Mouse (Mus musculus) intestine, embryonic 15.5 days (tissue): Measurements from ENCODE around the gene Steap3. TPM values are rescaled to one million over a fixed set of nuclear protein-coding genes. Genes with fewer than 3 reads are reported as not detected.

Experiments
- ATAC-seq: fragments of 200-750 bp; cut with Nextera tagmentation; 2 replicates; pipeline ENCODE4 v1.8.0; 2017; ENCODE audit warnings: moderate TSS enrichment, moderate library complexity
- H3K27ac ChIP-seq: fragments of 300-500 bp; sonication (generic); 2 replicates; pipeline ENCODE4 v1.5.1; 2015; ENCODE audit warnings: mild to moderate bottlenecking, inconsistent platforms
- H3K27me3 ChIP-seq: fragments of 300-500 bp; sonication (generic); replicated peaks from 2 replicates; pipeline ENCODE4 v1.6.1; 2015; ENCODE audit warnings: inconsistent platforms
- H3K36me3 ChIP-seq: fragments of 300-500 bp; sonication (generic); 2 replicates; pipeline ENCODE4 v1.6.1; 2015; ENCODE audit warnings: inconsistent platforms
- H3K4me1 ChIP-seq: fragments of 300-500 bp; sonication (generic); replicated peaks from 2 replicates; pipeline ENCODE4 v1.6.1; 2015; ENCODE audit warnings: inconsistent platforms
- H3K4me2 ChIP-seq: fragments of 300-500 bp; sonication (generic); replicated peaks from 2 replicates; pipeline ENCODE4 v1.6.1; 2015; ENCODE audit warnings: mild to moderate bottlenecking, inconsistent platforms
- H3K4me3 ChIP-seq: fragments of 300-500 bp; sonication (generic); replicated peaks from 2 replicates; pipeline ENCODE4 v1.5.1; 2015; ENCODE audit warnings: inconsistent platforms
- H3K9ac ChIP-seq: fragments of 300-500 bp; sonication (generic); 2 replicates; pipeline ENCODE4 v1.6.1; 2015; ENCODE audit warnings: inconsistent platforms
- H3K9me3 ChIP-seq: fragments of 300-500 bp; sonication (generic); 2 replicates; pipeline ENCODE4 v1.6.1; 2016; ENCODE audit warnings: inconsistent platforms
- WGBS: fragments of 180-500 bp; shearing (Covaris S2); methylation state at CpG from one replicate; pipeline ENCODE4 v1.1.7; 2015; 5-methylcytosine and 5-hydroxymethylcytosine counted together
- polyA plus RNA-seq: library from polyadenylated mRNA; unstranded; fragments of >200 nt; fragmentation: Nextera tagmentation; extraction: Ambion mirVana; gene quantifications from 2 replicates; pipeline ENCODE4 v1.2.1, GENCODE M21; 2015

Steap3 gene
- polyA plus RNA-seq, 1 experiment from 2014 or later: 3.0 TPM

DNA sequence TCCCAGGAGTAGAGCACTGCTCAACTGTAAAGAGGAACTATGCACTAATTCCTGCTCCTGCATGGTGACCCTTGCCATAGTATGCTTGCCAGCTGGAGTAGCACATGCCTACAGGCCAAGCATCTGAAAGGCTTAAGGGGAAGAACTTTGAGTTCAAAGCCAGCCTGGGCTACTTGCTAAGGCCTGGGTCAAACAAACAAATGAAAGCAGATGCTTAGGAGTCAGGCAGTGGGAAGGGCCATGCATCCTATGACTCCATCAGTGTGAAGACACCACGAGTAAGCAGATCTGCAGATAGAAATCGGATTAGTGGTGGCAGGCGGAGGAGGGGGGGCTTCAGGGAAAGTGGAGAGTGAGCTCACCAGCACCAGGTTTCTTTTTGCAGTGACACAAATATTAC lies 25.2 kb downstream of the Steap3 start:
- ATAC-seq: no peak
- Histone ChIP-seq H3K4me2 (no peak overlapping the region), H3K27ac (no peak overlapping the region), H3K4me1 (no peaks in the 10 kb centered on the region), H3K27me3 (no peaks in the 10 kb centered on the region), H3K9ac (no peak overlapping the region), H3K36me3 (no peaks in the 10 kb centered on the region), H3K9me3 (no peaks in the 10 kb centered on the region), H3K4me3 (no peak overlapping the region)
- WGBS: 69% methylated on average over 3 of the region's 3 CpGs

- H3K4me2 ChIP-seq: no peak overlapping the region
- WGBS: 92% methylated on average over 8 of the region's 8 CpGs
- H3K4me3 ChIP-seq: no peak overlapping the region
- no peak for ATAC-seq
- no peaks in the 10 kb centered on the region for H3K4me1 ChIP-seq
- H3K27me3 ChIP-seq: no peaks in the 10 kb centered on the region
- no peak overlapping the region for H3K27ac ChIP-seq
- no peaks in the 10 kb centered on the region for H3K9me3 ChIP-seq
- no peak overlapping the region for H3K9ac ChIP-seq
- no peaks in the 10 kb centered on the region for H3K36me3 ChIP-seq
Observed at GRCm38 (mm10) chr1:120246946-120247345, 25.6 kb downstream of the Steap3 start.

DNA sequence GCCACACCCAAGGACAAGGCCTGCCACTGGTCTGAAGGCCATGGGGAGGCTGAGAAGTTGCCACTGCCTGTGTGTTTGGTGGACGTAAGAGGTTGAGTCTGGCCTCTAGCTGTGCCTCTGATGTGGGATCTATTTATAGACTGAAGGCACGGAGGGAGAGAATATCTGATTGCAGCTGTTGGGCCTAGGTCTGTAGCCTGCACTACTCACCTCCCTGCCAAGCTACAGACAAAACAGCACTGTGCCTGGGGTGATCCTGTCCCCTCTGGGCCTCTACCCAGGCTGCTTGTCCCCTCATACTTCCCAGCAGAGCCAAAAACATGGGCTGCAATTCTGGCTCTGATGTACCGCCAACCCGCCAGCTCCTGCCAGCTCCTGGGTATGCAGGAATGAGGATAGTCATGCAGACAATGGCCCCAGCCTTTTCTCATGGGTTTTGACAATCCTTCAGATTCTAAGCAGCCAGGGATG lies 26.8 kb downstream of the Steap3 start:
- Histone ChIP-seq H3K4me3 (no peak overlapping the region), H3K4me1 (no peaks in the 10 kb centered on the region), H3K9ac (no peak overlapping the region), H3K27me3 (no peaks in the 10 kb centered on the region), H3K27ac (no peak overlapping the region), H3K9me3 (no peaks in the 10 kb centered on the region), H3K36me3 (no peaks in the 10 kb centered on the region), H3K4me2 (no peak overlapping the region)
- no peak for ATAC-seq
- 67% methylated on average over 4 of the region's 4 CpGs for WGBS

DNA sequence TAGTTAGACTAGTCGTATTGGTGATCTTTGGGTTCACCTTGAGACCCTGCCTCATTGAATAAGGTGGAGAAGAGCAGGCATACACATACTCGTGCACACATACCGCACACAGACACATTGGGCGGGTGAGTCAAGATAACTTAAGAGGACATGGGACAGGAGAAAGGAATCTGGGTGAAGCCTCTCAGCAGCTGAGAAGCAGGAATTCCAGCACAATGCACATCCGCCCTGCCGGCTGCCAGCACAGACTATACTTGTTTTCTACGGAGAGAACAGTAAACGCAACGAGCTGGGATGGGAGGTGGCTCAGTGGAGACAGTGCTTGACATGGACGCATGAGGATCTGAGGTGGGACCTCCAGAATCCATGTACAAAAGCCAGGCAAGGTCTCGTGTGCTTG lies 27.9 kb downstream of the Steap3 start:
- Histone ChIP-seq H3K36me3 (no peaks in the 10 kb centered on the region), H3K9me3 (no peaks in the 10 kb centered on the region), H3K27ac (no peak overlapping the region), H3K4me2 (no peak overlapping the region), H3K27me3 (no peaks in the 10 kb centered on the region), H3K4me3 (no peak overlapping the region), H3K9ac (no peak overlapping the region), H3K4me1 (no peaks in the 10 kb centered on the region)
- ATAC-seq: no peak
- WGBS: 84% methylated on average over 11 of the region's 11 CpGs

- Histone ChIP-seq H3K27ac (no peak overlapping the region), H3K4me2 (no peak overlapping the region), H3K36me3 (no peaks in the 10 kb centered on the region), H3K9ac (no peak overlapping the region), H3K4me3 (no peak overlapping the region), H3K4me1 (no peaks in the 10 kb centered on the region), H3K9me3 (no peaks in the 10 kb centered on the region), H3K27me3 (no peaks in the 10 kb centered on the region)
- 80% methylated on average over 11 of the region's 11 CpGs for WGBS
- no peak for ATAC-seq
Observed at GRCm38 (mm10) chr1:120243987-120244386, 28.5 kb downstream of the Steap3 start.

- H3K9ac ChIP-seq: no peak overlapping the region
- H3K4me1 ChIP-seq: no peaks in the 10 kb centered on the region
- no peaks in the 10 kb centered on the region for H3K27me3 ChIP-seq
- no peaks in the 10 kb centered on the region for H3K36me3 ChIP-seq
- no peak overlapping the region for H3K4me3 ChIP-seq
- no peak for ATAC-seq
- H3K4me2 ChIP-seq: no peak overlapping the region
- H3K9me3 ChIP-seq: no peaks in the 10 kb centered on the region
- WGBS: 81% methylated on average over 1 of the region's 1 CpGs
- H3K27ac ChIP-seq: no peak overlapping the region
Observed at GRCm38 (mm10) chr1:120237068-120237467, 35.4 kb downstream of the Steap3 start.

- ATAC-seq: no peak
- 62% methylated on average over 14 of the region's 14 CpGs for WGBS
Observed at GRCm38 (mm10) chr1:120236424-120236823, 36.1 kb downstream of the Steap3 start.

DNA sequence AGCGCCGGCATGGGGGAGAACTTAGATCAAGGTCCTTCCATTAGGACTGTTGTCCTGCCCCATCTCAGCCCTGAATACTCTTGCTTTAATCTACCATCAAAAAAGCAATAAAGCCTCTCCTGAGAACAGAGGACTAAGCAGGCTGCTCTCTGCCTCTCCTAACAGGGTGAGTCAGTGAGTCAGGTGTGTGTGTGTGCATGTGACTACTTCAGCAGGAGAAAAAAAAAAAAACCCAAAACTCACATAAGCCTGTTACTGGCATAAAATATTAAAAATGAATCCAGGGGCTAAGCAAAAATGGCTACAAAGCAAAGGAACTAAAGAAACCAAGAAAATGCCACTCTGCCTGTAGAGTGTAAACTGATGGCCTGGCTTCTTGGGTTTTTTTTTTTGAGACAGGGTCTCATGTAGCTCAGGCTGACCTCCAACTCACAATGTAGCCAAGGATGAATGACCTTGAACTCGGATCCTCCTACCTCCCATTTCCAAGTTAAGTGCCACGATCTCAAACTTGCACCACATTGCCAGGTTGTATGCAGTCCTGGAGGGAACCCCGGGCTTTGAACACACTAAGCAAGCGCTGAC lies 36.8 kb downstream of the Steap3 start:
- no peak overlapping the region for H3K4me3 ChIP-seq
- H3K4me1 ChIP-seq: no peaks in the 10 kb centered on the region
- H3K27me3 ChIP-seq: no peaks in the 10 kb centered on the region
- WGBS: 90% methylated on average over 6 of the region's 6 CpGs
- ATAC-seq: no peak
- H3K36me3 ChIP-seq: no peaks in the 10 kb centered on the region
- no peak overlapping the region for H3K9ac ChIP-seq
- H3K27ac ChIP-seq: no peak overlapping the region
- no peaks in the 10 kb centered on the region for H3K9me3 ChIP-seq
- H3K4me2 ChIP-seq: no peak overlapping the region

More at GRCm38 (mm10) chr1:120236424-120236823, 36.1 kb downstream of the Steap3 start:
- no peak overlapping the region for H3K4me3 ChIP-seq
- H3K4me2 ChIP-seq: no peak overlapping the region
- H3K27ac ChIP-seq: no peak overlapping the region
- H3K36me3 ChIP-seq: no peaks in the 10 kb centered on the region
- H3K27me3 ChIP-seq: no peaks in the 10 kb centered on the region
- H3K9me3 ChIP-seq: no peaks in the 10 kb centered on the region
- H3K4me1 ChIP-seq: no peaks in the 10 kb centered on the region
- H3K9ac ChIP-seq: no peak overlapping the region

GRCm38 (mm10) chr1:120232170-120232569 lies 40.3 kb downstream of the Steap3 start:
- Histone ChIP-seq H3K9me3 (no peaks in the 10 kb centered on the region), H3K27me3 (no peaks in the 10 kb centered on the region), H3K9ac (no peak overlapping the region), H3K4me2 (no peak overlapping the region), H3K4me1 (no peaks in the 10 kb centered on the region), H3K27ac (no peak overlapping the region), H3K36me3 (no peaks in the 10 kb centered on the region), H3K4me3 (no peak overlapping the region)
- 81% methylated on average over 6 of the region's 6 CpGs for WGBS
- no peak for ATAC-seq

DNA sequence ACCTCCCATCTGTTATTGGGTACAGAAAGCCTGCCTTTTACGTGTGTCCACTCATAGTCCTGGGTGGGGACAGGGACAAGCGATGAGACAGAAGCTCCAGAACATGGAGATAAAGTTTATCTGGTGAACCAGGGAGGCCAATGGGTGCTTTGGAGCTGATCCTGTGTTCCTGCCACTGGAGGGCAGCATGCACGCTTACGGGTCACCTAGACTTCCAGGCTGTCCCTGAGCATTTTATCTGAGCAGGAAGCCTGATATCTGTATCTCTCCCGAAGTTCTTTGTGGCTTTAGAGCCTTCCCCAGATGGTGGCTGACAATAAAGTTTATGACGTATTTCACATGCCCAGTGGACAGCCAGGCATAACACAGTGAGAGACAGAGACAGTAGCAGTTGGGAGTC lies 41.2 kb downstream of the Steap3 start:
- H3K27ac ChIP-seq: no peak overlapping the region
- H3K36me3 ChIP-seq: no peaks in the 10 kb centered on the region
- WGBS: 28% methylated on average over 6 of the region's 6 CpGs
- no peak overlapping the region for H3K4me3 ChIP-seq
- no peaks in the 10 kb centered on the region for H3K27me3 ChIP-seq
- ATAC-seq: peak; percentile 87
- H3K4me1 ChIP-seq: no peaks in the 10 kb centered on the region
- H3K9ac ChIP-seq: no peak overlapping the region
- H3K4me2 ChIP-seq: no peak overlapping the region
- H3K9me3 ChIP-seq: no peaks in the 10 kb centered on the region

- Histone ChIP-seq H3K4me3 (no peak overlapping the region), H3K27ac (no peak overlapping the region), H3K36me3 (no peaks in the 10 kb centered on the region), H3K27me3 (no peaks in the 10 kb centered on the region), H3K9ac (no peak overlapping the region), H3K4me2 (no peak overlapping the region), H3K9me3 (no peaks in the 10 kb centered on the region), H3K4me1 (no peaks in the 10 kb centered on the region)
- 78% methylated on average over 10 of the region's 10 CpGs for WGBS
- ATAC-seq: no peak
Observed at GRCm38 (mm10) chr1:120229723-120230471, 42.6 kb downstream of the Steap3 start.

GRCm38 (mm10) chr1:120223613-120224012 lies 48.9 kb downstream of the Steap3 start:
- no peaks in the 10 kb centered on the region for H3K27me3 ChIP-seq
- H3K27ac ChIP-seq: no peak overlapping the region
- H3K36me3 ChIP-seq: no peaks in the 10 kb centered on the region
- H3K9ac ChIP-seq: no peak overlapping the region
- H3K4me2 ChIP-seq: no peak overlapping the region
- H3K4me3 ChIP-seq: no peak overlapping the region
- H3K4me1 ChIP-seq: no peaks in the 10 kb centered on the region
- H3K9me3 ChIP-seq: no peaks in the 10 kb centered on the region
- 53% methylated on average over 4 of the region's 4 CpGs for WGBS
- ATAC-seq: no peak

DNA sequence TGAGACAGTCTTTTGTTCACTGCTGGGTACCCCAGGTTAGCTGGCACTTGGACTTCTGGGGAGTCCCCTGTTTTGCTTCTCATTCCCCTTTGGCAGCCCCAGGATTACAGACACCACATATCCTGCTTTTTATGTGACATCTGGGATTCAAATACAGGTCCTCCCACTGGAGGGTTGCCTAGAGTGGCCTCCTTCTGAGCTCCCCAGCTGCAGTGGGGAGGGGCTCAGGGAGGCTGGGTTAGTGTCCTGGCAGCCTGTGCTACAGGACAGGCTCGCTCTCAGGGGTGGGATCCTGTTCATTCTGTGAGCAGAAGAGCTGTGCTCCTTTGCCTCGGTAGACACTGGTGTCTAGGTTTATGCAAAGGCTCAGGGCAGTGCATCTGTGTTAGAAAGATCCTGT lies 51.2 kb downstream of the Steap3 start:
- H3K36me3 ChIP-seq: no peaks in the 10 kb centered on the region
- no peak overlapping the region for H3K4me3 ChIP-seq
- no peak overlapping the region for H3K9ac ChIP-seq
- no peaks in the 10 kb centered on the region for H3K4me1 ChIP-seq
- no peak for ATAC-seq
- no peak overlapping the region for H3K4me2 ChIP-seq
- no peaks in the 10 kb centered on the region for H3K9me3 ChIP-seq
- no peak overlapping the region for H3K27ac ChIP-seq
- H3K27me3 ChIP-seq: no peaks in the 10 kb centered on the region
- 35% methylated on average over 2 of the region's 2 CpGs for WGBS
